14 mouse cellular contexts compared by ENCODE assay signal in genomic region chr4:70914566-70914965, GRCm38 (mm10).
"Had no signal": no experiment of that assay in that cellular context is flagged by ENCODE, and none has a peak within 500 bp of the region (broad histone marks: within the 10 kb centered on the region; RNA-seq: fewer than 3 reads in every experiment).

No protein-coding gene starts in this region.

- DNase-seq: kidney, adult 9 months; kidney, postnatal 36 days; layer of hippocampus, adult 9-11 months; layer of hippocampus, postnatal 36 days; liver; lung, adult 2 months; lung, postnatal 4 days; right cerebral cortex, postnatal 25 days had no signal

- H3K27me3 ChIP-seq: limb, embryonic 12.5 days; midbrain, embryonic 12.5 days had no signal

- H3K4me2 ChIP-seq: limb, embryonic 12.5 days; midbrain, embryonic 12.5 days had no signal

- H3K36me3 ChIP-seq: limb, embryonic 12.5 days; midbrain, embryonic 12.5 days had no signal

- ATAC-seq: lung, postnatal 0 days had no signal

- H3K9me3 ChIP-seq: limb, embryonic 12.5 days; midbrain, embryonic 12.5 days had no signal

- H3K4me1 ChIP-seq: limb, embryonic 12.5 days; midbrain, embryonic 12.5 days had no signal

- H3K9ac ChIP-seq: limb, embryonic 12.5 days; liver, embryonic 14.5 days; midbrain, embryonic 12.5 days had no signal

- H3K4me3 ChIP-seq: limb, embryonic 12.5 days; midbrain, embryonic 12.5 days had no signal

- H3K27ac ChIP-seq: kidney, postnatal 0 days; limb, embryonic 12.5 days; liver, embryonic 14.5 days; midbrain, embryonic 12.5 days; stomach, postnatal 0 days had no signal
